Mouse (Mus musculus) brain, embryonic 14.5 days (tissue): ENCODE data around the gene Slc6a11. TPM values are rescaled to one million over a fixed set of nuclear protein-coding genes. Genes with fewer than 3 reads are reported as not detected.

Experiments used
- DNase-seq: peaks from one replicate; pipeline ENCODE4 v3.0.0-alpha.2; 2011; ENCODE audit warnings: low read depth
- CTCF ChIP-seq: fragments of 200-500 bp; IDR thresholded peaks from 2 replicates; pipeline ENCODE4 v1.5.1; 2012; ENCODE audit warnings: inconsistent platforms, mild to moderate bottlenecking, moderate library complexity, borderline replicate concordance; ENCODE audit not compliant: insufficient read depth, insufficient read length; ENCODE audit errors: extremely low read depth
- POLR2A ChIP-seq: fragments of 200-500 bp; IDR thresholded peaks from 2 replicates; pipeline ENCODE4 v1.6.1; 2012; ENCODE audit warnings: mild to moderate bottlenecking, inconsistent platforms, borderline replicate concordance; ENCODE audit not compliant: poor library complexity, insufficient read depth, insufficient read length, severe bottlenecking; ENCODE audit errors: extremely low read depth
- polyA plus RNA-seq: library from polyadenylated mRNA; depleted of rRNA; stranded (reverse); fragments of >200 nt; gene quantifications from 2 replicates; pipeline ENCODE4 v1.2.3, GENCODE M21; 2012; rRNA removed

The Slc6a11 gene
- polyA plus RNA-seq: 22.8 and 46.2 TPM in 2 replicates

GRCm38 (mm10) chr6:114131122-114131872 is at the start of gene Slc6a11:
TSS of gene Slc6a11 (plus strand) at chr6:114131241.
- DNase-seq: peak; percentile 47
- TF ChIP-seq CTCF (no peak), POLR2A (peak; percentile 42; the same call in 1 of the 2 replicates)

GRCm38 (mm10) chr6:114087106-114087505 is 43.9 kb upstream of the Slc6a11 start:
- TF ChIP-seq POLR2A (no peak), CTCF (no peak)
- no peak for DNase-seq

GRCm38 (mm10) chr6:114089626-114090025 is 41.4 kb upstream of the Slc6a11 start:
- TF ChIP-seq CTCF (peak; percentile 83; the same call in 1 of the 2 replicates), POLR2A (no peak)
- DNase-seq: peak; percentile 76

DNA sequence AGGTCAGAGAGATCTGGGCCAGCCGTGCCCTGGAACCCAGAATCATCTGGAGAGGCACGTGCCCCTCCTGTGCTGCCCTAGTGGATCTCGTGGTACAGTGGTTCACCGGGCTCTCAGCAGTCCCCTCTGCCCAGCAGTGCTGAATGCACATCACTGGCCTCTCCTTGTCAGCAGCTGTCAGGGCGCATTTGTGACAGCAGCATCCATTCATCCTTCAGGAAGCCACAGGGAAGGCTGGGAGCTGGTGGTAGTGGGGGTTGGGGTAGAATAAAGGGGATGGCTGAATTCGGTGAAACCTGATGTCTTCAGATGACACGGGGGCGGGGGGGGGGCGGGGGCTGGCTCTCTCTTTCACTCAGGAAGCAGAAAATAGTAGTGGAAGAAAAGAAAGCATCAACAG is 38.8 kb upstream of the Slc6a11 start:
- TF ChIP-seq POLR2A (no peak), CTCF (no peak)
- no peak for DNase-seq

DNA sequence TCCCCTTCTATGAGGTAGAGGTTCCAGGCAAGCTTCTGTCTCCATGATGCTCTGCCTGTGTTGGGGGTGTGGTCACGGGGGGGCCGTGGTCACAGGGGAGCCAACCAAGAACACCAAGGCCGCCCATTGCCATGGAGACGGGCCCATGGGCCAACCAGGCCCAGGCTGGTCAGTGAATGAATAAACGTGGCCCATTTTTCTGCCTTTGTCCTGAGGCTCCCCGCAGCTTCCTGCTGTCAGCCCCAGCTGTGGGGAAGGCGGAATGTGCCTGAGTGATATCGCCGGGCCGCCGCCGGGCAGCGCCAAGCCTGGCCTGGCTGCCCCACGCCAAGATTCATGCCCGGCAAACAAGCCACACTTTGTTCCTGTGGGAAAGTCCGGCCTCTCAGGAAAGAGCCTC is 36.8 kb upstream of the Slc6a11 start:
- DNase-seq: peak; percentile 73
- TF ChIP-seq POLR2A (no peak), CTCF (no peak)

GRCm38 (mm10) chr6:114096574-114096973 is 34.5 kb upstream of the Slc6a11 start:
- no peak for DNase-seq
- TF ChIP-seq POLR2A (no peak), CTCF (no peak)

DNA sequence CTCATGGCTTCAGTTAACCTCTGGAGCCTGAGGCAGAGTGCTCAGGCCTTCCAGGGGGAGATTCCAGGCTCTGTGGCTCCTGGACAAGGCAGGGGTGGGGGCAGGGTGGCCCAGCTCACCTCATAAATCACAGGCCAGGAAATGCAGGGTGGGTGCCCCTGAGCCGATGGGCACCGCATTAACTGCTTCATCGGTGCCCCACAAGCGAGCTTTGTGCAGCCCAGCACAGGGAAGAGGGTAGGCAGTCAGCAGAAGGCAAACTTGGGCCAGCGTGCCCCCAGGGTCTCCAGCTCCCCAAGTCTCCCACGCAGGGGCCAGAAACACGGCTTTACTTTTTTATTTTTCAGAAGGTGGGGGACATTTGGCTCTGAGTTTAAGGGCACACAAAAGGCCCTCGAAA is 29.1 kb upstream of the Slc6a11 start:
- no peak for DNase-seq
- TF ChIP-seq CTCF: no peak

DNA sequence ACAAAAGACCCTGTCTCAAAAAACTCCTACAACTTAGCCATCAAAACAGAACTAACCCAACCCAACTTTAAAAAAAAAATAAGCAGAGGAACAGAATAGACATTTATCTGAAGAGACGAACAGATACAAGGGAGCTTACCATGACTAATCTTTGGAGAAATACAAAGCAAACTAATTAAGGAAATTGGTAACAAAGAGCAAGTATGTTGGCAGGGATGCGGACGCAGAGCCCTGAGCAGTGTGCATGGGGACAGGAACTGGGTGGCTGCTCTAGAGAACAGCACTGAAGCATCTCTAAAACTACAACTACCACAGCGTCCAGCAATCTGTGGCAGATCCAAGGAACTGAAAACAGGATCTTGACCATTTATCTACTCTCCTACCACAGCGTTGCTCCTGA is 11.5 kb upstream of the Slc6a11 start:
- no peak for DNase-seq
- TF ChIP-seq POLR2A (no peak), CTCF (no peak)

GRCm38 (mm10) chr6:114125530-114125929 is 5.5 kb upstream of the Slc6a11 start:
- DNase-seq: no peak
- TF ChIP-seq POLR2A: no peak
- no peak for TF ChIP-seq CTCF

DNA sequence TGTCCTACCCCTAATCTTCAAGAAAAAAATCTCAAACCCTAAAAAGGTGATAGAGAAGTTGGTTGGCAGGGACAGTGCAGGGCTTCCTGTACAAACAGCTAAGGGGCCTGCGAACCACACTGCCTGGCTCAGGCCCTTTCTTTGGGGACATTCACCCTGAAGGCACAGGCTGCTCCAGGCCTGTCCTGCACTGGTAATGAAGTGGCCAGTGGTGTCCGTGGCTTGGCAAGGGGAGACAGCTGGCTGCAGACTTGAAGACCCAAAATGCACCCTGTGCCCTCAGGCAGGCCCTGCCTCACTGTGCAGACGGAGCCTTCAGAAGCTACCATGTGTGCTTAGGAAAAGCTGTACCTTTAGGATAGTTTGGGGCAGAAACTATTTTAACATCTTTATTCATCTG is 1.4 kb downstream of the Slc6a11 start:
- no peak for DNase-seq
- TF ChIP-seq POLR2A: no peak
- no peak for TF ChIP-seq CTCF

GRCm38 (mm10) chr6:114132916-114133315 is 1.9 kb downstream of the Slc6a11 start:
- TF ChIP-seq CTCF: no peak
- no peak for DNase-seq

GRCm38 (mm10) chr6:114138970-114139369 is 7.9 kb downstream of the Slc6a11 start:
- TF ChIP-seq CTCF (no peak), POLR2A (no peak)
- DNase-seq: no peak
